Mouse (Mus musculus): ENCODE measurements around the gene Wdr53.
"Not testable (repeated sequence)": the region's sequence is repeated elsewhere in the genome, so short reads cannot be mapped to it uniquely, and the experiment has no call there.

The Wdr53 gene

DNA sequence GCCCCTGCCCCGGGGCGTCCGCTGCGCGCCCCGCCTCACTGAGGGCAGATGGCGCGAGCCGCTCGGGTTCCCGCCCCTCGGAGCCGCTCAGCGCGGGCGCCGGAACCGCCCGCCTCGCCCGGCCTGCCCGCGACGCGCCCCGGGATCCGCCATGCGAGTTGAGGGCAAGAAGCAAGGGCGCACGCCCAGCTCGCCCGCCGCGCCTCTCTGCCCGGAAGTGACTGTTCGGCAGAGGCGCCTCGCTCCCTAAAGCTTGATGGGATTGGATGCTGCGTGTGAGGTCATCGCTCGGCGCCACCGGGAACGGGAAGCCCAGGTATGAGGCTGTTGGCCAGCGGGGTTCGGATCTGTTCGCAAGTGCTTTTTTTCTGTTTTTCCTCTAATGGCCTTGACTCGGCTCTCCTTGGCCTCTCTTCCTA, at the start of gene Wdr53, which contains the start of gene Fbxo45:
Gene Wdr53 (plus strand): TSS at position 276 of the 419 bp plus-strand sequence.
Gene Fbxo45 (minus strand): TSS at position 207 of the 419 bp plus-strand sequence.
- peak; percentile 95 for DNase-seq (ENCODE audit: low read depth, low spot score)

DNA sequence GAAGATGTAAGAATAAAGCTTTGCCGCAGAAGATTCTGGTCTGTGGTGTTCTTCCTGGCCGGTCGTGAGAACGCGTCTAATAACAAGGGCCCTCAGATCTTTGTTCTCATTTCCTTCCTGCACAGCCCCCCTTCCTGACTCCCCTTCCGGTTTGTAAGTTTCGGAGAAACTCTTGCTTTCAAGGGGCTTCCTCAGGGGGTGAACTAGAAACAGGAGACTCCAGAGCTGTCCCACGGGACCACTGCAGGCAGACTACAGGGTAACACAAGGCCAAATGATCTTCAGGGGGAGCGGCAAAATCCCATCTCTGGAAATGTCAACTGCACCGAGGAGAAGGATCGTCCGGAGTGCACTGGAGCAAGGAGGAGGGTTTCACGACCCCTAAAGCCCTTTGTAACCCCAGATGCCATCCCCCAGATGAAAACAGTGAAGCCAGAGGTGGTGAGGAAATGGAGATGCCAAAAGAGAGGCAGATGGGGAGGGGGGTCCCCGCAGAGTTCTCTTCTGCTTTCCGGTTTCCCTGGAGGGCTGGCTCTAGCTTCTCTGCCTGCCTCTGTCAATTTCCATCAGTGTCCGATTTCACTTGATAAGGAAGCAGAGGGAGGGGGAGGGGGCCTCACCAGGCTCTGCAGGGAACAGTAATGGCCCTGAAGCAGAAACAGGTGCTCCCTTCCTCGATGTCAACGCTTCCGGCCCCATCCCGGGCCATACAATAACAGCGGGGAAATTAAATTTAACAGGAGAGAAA, 46.6 kb upstream of the Wdr53 start:
- peak; percentile 27 for DNase-seq (ENCODE audit: low read depth, low spot score)

DNA sequence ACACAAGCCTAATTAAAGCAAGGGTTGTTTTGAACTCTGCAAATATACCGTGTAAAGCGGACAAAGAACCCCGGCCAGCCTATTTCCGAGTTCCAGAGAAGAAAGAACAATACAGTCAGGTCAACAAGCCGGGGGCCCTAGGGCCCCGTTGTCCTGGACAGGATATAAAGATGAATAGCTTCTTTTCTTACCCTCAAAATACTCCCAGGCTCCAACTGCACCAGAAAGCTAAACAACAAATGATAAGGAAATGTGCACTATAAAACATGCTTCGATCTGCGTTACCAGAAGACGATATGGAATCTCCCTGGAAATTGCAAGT, 46.1 kb upstream of the Wdr53 start:
- DNase-seq (ENCODE audit: low read depth, low spot score): no peak

DNA sequence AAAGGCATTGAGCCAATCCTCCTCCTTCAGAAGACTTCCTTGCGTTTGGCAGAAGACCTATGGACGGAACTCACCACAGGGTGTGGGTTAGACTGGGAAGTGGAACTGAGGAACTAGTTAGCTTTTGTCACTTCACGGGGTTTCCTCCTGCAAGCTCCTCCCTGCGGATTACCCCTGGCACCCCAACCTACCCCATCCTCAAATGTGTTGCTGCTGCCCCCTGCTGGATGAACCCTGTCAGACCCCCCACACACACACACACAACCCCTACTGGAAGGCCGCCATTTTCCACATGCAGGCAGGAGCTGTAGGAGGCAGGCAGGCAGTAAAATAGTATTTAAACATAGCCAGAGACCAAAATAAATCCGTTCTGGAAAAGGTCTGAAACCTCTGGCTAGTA, 44.3 kb upstream of the Wdr53 start:
- DNase-seq (ENCODE audit: low read depth, low spot score): peak; percentile 71

DNA sequence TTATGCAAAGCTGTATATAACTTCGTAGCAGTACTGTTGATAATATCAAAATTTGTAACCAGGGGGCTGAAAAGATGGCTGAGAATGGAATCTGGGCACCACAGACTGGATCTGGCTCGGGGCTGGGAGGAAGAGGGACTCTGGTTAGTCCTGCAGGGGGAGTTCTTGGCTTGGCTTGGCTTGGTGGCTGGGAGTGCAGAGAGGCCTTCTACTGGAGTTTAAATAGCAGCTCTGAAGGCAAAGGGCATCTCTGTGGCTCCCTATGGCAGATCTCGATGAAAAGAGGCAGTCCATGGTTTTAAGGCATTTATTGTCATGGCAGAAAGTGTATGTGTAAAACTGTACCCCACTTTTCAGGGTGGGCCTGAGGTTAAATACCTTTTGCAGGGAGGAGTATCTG, 42.1 kb upstream of the Wdr53 start:
- DNase-seq (ENCODE audit: low read depth, low spot score): no peak

DNA sequence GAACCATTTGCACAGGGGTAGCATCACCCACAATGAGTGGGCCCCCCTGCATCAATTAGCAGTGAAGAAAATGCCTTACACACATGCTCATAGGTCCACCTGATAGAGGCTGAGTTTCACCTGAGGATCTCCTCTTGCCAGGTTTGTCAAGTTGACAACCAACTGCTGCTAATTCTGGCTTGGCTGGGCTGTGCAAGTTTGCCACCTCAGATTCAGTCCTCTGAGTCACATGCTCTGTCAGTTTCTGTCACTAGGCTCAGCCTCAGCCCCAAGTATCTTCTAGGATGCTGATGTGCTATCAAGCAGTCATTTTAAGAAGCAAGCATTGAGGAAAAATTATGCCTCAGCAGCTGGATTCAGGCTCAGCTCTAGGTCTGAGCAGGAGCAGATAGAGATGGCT, 32.9 kb upstream of the Wdr53 start:
- no peak for DNase-seq (ENCODE audit: low read depth, low spot score)

DNA sequence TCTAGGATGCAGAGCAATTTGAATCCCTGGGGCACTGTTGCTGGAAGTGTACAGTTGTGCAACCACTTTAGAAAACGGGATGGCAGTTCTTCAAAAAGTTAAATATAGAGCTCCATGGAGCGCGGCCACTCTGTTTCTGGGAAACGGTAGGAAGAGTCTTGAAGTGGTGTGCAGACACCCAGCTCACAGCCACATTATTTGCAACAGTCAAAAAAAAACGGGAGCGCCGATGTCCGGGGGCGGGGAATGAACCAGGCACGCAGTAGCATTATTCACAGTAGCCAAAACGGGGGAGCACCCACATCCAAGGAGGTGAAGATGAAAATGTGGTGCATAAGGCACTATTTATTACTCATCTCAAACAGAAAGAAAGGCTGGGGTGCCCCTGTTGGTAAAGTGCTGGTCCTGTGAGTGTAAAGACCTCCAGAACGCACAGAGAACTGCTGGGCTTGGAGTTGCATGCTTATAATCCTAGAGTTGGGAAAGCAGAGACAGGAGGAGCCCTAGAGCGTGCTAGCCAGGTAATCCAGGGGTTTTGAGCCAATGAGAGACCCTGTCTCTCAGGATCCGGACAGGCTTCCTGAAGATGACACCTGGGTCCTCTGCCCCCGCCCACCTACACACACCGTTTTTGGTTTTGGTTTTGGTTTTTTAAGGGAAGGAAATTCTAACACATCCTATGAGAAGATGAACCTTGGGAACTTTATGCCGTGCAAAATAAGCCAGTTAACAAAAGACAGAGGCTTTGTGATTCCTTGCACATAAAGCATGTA, 32.0 kb upstream of the Wdr53 start:
- DNase-seq (ENCODE audit: low read depth, low spot score): no peak

DNA sequence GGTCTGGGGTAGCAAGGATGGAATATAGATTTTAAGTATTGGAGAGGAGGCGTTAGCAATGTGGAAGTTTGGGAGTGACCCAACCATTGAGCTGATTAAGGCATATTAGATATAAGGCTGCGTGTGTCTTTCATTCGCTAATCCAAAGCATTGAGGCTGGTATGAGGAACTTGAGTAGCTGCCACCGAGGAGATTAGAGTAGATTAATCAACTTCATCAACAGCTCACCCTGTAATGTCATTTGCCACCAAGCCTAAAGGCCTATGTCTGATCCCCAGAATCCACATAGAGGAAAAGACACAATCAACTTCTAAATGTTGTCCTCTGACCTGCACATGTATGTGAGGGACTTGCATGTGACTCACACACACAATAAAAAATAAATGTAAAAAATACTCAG, 25.2 kb upstream of the Wdr53 start:
- no peak for DNase-seq (ENCODE audit: low read depth, low spot score)

DNA sequence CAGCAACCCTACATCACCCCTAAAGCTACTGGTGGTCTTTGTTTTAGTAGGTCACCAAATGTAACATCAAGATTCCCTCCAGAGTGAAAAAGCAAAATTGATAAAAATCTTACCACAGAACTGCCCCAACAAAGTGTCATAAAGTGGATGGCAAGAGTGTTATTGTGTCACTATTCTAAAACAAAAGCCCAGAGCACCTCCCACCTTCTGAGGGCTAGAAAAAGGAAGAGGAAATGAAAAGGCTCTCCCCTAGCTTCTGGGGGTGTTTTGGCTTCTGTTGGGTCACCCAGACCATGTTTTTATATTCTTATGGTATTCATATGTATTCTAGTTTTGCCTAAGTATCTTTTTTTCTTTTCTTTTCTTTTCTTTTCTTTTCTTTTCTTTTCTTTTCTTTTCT, 24.6 kb upstream of the Wdr53 start:
- DNase-seq (ENCODE audit: low read depth, low spot score): no peak

DNA sequence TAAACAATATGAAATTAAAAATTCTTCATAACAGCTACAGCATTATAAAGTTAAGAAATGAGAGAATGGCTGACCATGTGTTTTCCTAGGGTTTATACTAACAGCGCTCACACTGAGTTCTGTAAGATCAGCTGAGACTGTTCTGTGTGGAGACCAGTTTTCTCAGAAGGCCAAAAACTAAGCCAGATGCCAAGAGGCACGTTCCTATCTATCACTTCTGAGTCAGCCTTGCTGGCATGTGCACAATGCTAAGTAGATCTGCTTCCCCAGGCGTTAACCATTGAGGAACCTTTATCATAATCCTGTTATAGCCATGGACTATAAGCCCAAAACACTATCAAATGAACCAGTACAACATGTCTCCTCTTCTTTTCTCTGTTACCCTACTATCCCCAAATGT, 15.0 kb upstream of the Wdr53 start:
- not testable (repeated sequence) for DNase-seq (ENCODE audit: low read depth, low spot score)

DNA sequence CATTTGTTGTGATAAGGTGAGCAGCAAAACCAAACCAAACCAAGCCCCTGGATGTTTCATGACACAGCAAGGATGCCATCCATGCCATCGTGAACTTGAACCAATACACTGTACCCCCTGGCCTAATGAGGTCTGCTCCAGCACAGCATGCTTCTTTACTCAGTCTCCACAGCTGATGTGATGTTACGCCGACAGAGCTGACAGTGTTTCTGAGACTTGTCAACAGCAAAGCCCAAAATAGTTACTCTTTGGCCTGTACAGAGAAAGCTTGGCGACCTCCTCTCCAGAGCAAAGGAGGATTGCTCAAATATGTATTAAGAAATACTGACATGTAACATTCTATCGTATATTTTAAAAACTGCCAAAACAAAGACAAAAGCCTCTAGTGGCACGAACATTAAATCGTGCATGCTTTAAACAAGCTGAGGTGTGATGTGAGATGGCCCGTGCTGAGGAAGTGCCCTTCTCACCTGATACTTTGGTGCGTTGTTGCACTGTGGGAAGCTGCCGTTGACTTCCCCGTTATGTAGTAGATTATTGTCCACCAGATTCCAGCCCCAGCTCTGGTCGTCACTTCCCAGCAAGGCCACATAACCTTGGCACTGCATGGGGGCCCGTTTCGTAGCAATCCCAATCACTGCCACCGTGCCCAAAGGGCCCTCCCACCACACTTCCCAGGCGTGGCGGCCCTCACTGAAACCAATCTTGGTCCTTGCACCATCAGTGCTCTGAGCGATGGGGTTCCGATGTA, 8.9 kb upstream of the Wdr53 start:
- no peak for DNase-seq (ENCODE audit: low read depth, low spot score)

DNA sequence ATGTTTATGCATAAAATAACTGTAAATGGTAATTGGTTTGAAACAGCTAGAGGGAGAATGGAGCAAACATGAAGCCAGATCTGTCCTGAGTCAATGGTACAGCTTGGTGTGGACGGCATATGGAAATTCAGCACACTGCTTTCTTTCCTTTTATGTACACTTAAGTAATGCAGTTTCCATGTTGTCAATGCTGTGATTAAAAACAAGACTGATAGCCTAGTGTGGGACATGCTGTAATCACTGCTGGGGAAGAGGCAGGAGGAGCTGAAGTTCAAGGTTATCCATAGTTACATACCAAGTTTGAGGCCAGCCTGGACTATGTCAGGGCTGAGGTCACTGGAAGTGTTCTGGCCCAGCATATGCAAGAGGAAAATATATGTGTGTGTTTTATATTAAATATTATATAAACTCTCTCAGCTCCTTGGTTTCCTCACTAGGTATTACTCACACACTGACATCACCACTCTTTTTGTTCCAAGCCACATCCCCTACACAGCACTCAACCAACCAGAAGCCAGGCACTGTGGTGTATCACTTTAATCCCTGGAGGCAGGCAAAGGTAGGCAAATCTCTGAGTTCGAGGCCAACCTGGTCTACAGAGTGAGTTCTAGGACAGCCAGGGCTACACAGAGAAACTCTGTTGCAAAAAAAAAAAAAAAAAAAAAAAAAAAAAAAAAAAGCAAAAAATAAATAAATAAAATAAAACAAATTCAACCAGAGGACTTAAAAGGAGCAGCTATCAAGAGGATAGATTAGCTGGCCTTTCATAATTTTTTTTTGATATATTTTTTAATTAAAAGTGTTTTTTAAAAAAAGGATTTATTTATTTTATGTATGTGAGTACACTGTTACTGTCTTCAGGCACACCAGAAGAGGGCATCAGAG, 7.4 kb upstream of the Wdr53 start:
- no peak for DNase-seq (ENCODE audit: low read depth, low spot score)

DNA sequence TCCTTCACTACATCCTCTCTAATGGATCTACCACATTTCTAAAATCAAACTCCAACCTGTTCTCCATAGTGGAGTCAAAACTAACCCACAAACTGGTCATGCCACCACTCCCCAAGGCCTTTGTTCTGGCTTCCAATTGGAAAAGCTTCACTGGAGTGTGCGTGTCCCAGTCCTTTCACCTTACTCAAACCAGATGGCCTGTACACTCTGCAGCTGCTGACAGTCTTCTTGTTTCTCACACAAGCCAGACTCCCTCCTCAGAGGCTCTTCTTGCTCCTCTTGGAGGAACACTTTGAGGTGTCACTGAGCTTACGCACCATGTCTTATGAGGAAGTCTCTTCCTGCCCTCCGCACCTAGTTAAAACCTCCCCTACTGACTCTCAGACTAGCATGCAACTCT, 3.1 kb upstream of the Wdr53 start:
- DNase-seq (ENCODE audit: low read depth, low spot score): no peak

DNA sequence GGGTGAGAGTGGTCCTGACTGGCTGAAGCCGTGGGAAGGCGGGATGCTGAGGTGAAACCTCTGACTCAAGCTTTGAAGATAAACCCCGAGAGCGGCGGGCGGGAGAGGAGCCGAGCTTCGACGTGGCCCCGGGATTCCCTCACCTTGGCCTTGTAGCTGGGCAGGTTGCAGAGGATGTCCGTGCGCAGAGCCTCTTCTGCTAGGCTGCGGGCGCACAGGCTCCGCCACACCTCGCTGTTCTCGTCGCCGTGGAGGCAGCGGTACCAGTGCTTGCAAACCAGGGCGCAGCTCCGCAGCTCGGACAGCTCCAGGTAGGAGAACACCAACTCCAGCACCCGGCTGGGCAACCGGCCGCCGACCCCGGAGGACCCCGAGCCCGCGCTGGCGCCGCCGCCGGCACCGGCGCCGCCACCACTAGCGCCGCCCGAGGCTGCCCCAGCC, 656 bp upstream of the Wdr53 start:
- DNase-seq (ENCODE audit: low read depth, low spot score): no peak

DNA sequence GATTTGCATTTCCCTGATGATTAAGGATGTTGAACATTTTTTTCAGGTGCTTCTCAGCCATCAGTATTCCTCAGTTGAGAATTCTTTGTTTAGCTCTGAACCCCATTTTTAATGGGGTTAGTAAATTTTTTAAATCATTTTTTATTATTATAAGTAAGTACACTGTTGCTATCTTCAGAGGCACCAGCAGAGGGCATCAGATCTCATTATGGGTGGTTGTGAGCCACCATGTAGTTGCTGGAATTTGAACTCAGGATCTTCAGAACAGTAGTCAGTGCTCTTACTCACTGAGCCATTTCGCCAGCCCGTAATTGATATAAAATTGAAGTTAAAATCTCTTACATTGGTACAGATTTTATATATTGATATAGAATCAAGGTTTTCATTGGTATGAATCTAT, 17.2 kb downstream of the Wdr53 start:
- not testable (repeated sequence) for DNase-seq (ENCODE audit: low read depth, low spot score)

DNA sequence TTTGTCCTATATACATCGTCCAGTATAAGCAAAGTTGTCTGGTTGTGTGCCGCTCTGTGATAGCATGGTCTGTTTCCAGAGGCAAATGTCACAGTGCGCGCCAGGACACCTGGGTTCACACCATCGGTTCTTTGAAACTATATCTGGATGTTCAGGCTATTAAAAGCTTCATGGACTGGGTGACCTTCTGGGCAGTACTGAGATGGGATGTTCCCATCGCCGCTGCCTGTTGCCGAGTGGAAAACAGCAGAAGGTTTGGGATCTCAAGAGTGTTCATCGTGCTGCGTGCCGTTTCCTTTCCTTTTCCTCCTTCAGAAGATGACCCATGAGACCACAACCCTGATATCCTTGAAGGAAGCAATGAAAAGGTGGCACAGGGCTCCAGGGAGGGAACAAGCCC, 24.3 kb downstream of the Wdr53 start, which contains the start of gene Smco1:
Gene Smco1 (plus strand): TSS at position 178 of the 400 bp plus-strand sequence.
- DNase-seq (ENCODE audit: low read depth, low spot score): peak; percentile 85

DNA sequence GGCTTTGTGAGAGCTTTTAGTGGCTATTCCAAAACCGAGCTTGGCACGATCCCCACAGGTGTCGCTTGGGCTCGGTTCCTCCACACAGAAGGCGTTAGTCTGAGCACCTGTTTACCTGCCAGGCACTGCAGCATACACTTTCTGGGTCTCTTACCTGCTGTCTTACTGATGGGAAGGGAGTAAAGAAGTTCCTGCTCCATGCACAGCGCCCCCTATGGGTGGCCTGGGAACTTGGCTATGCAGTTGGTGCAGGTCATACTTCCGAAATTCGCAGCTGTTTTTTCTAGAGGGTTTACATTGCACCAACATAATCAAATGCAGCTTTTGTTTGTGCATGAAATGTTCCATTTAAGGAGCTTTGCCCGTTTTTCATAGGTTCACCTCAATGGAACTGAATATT, 26.3 kb downstream of the Wdr53 start:
- no peak for DNase-seq (ENCODE audit: low read depth, low spot score)

DNA sequence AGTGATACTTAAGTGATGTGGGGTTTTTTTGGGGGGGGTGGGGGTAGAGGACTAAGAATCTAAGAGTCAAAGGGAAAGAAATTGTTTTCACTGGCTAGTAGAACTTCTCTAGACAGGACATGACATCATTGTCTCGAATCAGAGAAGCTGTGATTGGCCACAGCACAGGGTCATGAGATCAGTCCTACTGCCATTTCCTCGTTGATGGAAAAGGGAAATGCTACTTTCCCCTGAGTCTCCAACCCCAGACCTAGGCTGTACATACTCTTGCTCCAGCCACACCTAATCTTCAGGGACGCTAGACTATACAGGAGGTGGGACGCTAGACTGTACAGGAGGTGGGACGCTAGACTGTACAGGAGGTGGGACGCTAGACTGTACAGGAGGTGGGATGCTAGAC, 28.0 kb downstream of the Wdr53 start:
- no peak for DNase-seq (ENCODE audit: low read depth, low spot score)

DNA sequence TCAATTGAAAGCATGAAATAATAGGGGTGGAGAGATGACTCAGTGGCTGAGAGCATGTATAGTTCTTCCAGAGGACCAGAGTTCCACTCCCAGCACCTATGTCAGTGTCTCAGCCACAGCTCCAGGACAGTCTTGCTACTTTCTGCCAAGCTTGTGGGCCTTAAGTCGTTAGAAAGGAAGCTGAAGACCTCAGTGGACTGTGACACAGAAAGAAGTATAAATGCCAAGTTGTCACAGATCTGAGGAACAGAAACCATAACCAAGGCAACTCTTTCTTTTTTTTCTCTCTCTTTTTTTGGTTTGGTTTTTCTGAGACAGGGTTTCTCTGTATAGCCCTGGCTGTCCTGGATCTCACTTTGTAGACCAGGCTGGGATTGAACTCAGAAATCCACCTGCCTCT, 28.8 kb downstream of the Wdr53 start:
- no peak for DNase-seq (ENCODE audit: low read depth, low spot score)

DNA sequence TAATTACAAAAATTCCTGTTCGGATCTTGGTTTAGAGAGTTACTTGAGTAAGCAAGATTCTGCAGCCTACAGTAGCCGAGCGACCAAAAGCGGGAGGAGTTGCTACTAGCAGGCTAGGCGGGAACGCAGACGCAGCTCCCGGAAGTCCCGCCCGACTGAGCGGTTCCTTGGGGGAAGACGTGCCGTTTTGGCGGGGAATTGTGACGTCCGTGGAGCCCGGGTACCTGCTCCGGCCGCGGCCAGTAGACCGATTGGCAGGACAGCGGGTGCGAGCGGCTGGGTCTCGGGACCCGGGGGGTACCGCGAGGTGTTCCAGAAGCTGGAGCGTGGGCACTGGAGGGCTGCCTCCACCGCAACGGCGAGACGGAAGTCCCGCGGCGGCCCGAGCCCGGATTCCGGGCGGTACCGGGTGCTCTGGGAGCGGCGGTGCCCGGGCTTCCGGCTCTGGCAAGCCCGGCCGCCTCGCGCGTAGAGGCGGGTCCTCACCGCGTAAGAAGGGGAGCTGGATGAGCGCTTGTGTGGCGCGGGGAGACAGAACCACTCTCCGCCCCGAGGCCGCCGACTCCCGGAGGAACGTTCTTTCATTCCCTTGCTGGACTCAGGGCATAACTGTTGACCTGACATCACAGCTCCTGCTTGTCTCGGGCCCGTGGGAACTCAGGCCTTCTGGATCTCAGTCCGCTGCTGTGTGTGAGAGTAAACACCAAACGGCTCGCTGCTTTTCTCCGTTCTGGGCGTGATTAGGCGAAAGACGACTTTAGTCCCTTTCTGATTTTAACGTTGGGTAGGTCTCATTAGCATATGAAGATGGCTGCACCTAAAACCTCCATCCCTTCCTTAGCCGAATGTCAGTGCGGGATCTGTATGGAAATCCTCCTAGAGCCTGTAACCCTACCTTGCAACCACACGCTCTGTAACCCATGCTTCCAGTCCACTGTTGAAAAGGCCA, 30.6 kb downstream of the Wdr53 start, which contains the start of gene Rnf168:
Gene Rnf168 (plus strand): TSS at position 152 of the 949 bp plus-strand sequence.
- peak; percentile 81 for DNase-seq (ENCODE audit: low read depth, low spot score)

All from skeletal muscle tissue, adult 2 months (tissue).